Mouse (Mus musculus) telencephalon, adult 2 months (tissue): ENCODE measurements around the gene Mypn.
A peak's percentile ranks its signal among the peaks of the same experiment; 100 is the strongest.

Experiments used
- DNase-seq: peaks from one replicate; pipeline ENCODE4 v3.0.0-alpha.2; 2011; ENCODE audit warnings: low read depth, low spot score

Mypn gene

DNA sequence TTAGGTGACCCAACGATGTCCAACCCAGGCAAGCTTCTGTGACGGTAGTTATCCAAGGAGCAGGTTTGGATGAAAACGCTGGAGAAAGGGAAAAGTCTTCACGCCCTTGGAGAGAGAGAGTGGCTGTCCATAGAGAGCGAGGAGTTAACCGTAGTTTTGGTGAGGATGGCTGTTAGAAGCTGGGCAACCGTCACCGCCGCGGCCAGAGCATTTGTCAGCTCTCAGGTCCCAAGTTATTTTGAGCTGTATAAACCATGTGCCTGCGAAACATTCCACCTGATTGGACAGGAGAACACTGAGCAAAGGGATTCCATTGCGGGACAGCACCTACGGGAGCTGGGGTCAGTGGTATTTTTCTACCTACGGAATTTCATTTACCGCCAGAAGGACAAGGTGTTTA lies at the start of gene Mypn:
TSS of gene Mypn (minus strand) at position 225 of the 400 bp plus-strand sequence.
- DNase-seq: no peak

DNA sequence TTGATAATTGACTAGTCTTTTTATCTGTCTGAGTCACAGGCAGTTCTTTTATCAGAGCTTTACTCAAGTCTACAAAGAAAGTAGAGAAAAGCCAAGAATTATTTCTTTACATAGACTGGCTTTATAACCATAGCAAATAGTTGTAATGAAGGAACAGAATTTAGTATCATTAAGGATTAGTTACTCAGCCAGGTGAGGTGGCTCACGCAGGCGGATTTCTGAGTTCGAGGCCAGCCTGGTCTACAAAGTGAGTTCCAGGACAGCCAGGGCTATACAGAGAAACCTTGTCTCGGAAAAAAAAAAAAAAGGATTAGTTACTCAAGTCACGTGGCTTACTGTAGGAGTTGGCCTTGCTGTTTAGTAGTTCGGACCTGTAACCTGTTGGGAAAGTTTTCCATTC lies 44.7 kb upstream of the Mypn start:
- no peak for DNase-seq

DNA sequence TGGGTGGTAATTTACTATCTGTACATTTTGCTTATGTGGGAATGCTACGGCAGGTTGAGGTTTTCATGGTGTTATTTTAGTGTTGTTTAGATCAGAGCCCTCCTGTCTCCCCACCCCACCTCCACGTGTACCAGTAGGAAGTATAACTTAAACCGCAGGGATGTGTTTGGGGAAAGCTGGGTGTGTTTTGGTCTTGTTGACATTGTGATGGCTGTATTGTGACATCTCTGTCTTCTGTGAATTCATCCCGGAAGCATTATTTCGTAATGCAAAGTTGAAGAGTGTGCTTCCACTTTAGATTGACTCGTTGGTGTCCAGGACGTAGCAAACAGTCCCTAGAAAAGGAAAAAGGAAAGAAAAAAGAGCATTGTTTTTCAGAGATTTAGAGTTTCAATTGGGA lies 43.7 kb upstream of the Mypn start:
- no peak for DNase-seq

DNA sequence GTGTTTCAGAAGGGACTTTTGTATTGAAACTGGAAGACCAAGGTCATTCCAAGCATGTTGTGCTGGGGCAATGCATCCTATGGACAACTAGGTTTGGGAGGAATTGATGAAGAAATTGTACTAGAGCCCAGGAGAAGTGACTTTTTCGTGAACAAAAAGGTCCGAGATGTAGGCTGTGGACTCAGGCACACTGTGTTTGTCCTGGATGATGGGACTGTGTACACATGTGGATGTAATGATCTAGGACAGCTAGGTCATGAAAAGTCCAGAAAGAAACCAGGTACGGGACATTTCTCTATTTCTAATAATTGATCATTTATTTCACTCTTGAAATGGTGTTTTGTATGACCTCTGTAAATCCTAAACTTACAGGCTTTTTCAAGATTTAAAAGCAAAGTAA lies 42.1 kb upstream of the Mypn start:
- DNase-seq: no peak

DNA sequence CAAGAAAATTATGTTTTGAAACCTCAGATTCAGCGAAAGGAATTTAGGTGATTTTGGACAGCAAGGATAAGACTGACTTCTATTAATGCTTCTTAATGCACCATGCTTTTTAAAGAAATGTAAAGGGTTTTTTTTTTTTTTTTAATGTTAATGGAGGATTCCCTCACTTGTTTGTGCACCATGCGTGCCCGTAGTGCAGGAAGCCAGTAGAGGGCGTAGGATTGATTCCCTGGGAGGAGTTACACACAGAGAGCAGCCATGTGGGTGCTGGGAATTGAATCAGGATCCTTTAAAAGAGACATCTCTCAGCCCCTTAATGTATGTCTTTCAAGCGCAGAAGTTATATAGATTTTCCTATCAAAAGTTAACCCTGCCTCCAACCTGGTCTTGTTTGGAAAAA lies 41.0 kb upstream of the Mypn start:
- DNase-seq: no peak

DNA sequence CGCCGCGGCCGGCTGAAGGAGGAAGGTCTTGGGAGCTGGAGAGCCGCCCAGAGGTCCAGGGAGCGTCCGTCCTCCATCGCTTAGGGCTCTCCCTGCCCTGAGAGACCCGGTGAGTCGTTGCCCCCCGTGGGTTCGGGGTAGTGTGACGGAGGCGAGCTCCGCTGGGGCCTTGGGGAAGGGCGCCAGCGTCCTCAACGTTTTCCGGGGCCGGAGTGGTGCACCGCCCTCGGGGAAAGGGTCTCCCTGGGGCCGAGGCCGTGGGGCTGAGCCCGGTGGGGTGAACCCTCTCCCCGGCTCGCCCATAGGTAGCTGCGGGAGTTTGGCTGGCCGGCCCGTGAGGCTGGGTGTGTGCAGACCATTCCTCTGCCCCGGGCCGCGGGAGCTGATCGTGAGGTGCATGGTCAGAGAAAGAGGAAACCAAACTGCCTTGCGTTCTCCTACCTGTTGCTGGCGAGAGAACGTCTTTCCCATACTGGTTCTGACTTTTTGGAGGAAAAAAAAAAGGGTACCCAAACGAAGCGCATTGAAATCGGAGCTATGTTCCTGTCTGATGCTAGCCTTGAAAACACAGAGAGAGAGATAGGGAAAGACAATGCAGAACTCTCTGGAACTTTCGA lies 40.4 kb upstream of the Mypn start:
- DNase-seq: no peak

DNA sequence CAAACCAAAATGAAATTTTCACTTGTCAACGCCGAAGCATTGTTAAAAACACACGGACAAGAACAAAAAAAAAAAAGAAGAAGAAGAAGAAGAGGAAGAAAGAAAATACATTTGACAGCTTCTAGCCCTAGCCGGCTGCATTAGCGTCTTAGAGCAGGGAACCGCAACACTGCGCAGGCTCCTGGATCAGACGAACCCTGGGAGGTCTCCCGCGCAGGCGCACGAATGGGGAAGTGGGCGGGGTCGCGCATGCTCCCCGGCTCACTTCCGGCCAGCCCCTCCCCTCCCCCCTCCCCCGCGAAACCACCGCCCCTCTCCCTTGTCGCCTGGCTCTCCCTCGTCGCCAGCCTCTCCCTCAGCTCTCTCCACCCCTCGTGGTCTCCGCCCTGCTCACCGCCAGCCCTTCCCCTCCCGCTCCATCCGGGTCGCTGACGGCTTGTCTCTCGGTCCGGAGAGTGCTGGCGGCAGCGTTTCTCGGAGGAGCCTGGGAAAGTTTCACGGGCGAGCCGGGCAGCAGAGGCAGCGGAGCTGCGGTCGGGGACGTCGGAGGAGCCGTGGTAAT lies 39.8 kb upstream of the Mypn start, which contains the start of gene Herc4:
TSS of gene Herc4 (plus strand) at position 318 of the 562 bp plus-strand sequence.
- peak; percentile 82 for DNase-seq

DNA sequence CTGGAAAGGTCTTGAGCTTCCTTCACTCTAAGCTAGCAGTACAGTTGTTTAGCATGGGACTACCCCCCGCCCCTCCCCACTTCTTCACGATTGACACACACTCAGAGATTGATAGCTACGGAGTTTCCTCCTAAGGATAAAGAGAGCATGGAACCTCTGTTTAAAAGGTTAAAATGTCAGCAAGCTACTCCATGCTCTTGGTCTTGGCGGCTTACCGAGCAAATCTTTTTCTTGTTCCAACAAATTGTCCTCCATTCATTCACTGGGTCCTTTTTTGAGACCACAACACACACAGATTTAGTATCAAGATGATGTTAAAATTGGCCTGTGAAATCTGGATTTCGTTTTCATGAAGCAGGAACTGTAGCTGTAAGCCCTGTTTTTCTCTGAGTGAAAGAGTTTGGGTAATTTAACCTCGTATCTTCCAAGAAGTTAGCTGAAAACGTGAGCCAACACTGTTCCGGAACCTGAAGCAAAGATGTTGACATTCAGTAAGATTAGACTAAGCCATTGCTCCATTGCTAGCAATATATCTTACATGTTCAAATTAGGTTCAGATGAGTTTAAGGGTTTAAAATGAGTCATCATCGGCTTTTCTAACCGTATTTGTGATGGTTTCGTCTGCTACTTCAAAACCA lies 39.2 kb upstream of the Mypn start:
- peak; percentile 21 for DNase-seq

DNA sequence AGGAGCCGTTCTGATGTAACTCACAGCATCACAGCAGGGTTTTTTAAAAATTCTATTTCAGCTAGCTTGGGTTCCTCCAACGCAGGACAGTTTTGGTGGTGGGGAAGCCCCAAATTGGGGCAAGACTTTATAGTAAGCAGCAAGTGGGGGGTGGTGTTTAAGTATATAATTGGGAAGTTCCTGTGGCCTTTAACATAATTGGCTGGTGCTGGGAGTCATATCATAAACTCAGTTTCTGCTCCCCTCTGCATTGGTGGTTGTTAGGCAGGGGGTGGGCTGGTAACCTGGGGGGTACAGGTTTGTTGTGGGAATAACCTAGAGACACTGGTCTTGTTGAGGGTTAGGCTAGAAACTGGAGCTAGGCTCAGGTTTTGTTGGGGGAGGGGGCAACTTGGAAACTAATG lies 37.1 kb upstream of the Mypn start:
- DNase-seq: no peak

DNA sequence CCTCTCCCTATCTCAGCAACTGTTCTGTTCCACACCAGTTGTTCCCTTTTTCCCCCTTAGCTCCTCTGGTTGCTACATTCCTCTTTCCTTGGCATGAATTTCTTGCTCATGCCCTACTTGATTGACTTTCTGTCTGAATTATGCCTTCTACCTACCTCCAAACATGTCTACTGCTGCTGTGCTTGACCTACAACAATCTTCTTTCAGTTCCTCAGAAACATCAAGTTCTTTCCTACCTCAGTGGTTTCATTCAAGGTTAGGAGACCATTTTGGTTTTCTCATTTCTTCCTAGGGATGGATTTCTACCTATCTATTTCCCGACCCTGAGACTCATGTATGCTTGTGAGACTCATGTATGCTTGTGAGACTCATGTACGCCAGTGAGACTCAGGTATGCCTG lies 36.1 kb upstream of the Mypn start:
- no peak for DNase-seq

DNA sequence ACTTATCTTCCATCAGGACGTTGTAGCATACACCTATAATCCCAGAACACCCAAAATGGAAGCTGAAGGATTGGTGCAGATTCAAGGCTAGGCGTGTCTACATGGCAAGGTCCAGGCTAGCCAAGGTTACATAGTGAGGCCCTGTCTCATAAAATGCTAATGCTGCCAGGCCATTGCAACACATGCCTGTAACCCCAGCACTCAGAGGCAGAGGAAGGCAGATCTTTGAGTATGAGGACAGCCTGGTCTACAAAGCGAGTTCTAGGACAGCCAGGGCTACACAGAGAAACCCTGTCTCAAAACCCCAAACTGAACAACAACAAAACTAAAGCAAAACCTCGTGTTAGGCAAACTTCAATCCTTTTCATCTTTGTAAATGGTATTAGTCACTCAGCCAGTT lies 34.3 kb upstream of the Mypn start:
- no peak for DNase-seq

DNA sequence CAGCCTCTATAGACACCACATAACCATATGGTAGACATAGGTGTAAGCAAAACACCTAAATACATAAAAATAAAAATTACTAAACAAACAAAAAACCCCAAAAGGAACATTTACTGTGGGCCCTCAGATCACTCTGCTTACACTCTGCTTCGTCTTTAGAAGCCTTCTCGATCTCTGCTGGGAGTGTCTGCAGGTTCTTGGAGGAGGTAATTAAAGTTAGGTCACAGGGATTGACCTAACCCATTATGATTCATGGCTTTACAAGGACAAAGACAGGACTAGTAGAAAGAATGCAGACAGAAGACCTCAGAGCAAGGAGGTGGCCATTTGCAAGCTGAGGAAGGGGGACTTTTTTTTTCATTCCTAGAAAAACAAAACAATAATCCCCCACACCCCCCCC lies 33.5 kb upstream of the Mypn start:
- DNase-seq: no peak

DNA sequence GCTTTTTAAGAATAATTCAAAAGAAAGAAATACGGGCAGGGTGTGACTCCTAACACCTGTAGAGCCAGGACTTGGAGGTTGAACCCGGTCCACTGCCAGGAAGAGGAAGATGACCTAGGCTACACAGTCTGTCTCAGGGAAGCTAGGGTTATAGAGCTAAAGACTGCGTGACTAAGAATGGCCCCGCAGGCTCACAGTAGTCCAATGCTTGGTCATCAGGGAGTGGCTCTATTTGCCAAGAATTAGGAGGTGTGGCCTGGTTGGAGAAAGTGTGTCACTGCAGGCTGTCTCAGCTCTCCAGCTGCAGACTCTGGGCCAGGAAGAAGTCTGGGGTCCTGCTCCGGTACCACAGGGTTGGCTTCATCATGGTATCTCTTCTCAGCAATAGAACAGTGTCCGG lies 32.9 kb upstream of the Mypn start:
- DNase-seq: no peak

DNA sequence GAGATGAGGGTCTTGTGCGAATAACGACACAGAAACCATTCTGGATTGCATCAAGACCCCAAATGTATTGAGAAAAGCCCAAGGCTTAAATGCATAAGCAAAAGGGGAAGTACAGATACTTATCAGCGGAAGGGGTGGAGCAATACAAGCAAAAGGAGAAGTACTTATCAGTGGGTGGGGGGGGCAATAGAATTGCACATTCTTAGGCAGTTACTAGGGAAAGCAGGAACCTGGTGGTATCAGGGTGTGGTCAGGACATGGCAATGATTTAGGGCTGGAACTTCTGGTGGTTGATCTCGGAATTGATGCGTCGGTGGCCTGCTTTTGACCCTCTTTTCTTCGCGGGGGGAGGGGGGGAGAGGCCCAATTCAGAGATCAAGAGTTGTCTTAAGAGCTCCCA lies 32.1 kb upstream of the Mypn start:
- DNase-seq: no peak

DNA sequence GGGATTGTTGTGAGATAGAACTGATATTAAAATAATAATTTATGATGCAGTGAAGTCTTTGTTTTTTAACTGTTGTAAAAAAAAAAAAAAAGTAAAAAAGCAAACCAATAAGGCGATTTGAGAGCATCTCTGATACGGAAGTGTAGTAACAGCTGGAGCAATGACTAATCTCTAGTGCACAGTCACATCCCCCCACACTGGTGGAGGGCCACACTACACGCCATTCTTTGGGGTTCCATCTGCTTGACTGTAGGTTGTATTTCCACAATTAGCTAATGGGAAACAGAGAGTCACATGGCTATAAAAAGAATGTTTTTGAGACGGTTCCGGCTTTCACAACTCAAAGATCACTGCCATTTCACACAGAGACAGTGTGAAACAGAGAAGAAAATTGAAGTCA lies 30.4 kb upstream of the Mypn start:
- peak; percentile 51 for DNase-seq

DNA sequence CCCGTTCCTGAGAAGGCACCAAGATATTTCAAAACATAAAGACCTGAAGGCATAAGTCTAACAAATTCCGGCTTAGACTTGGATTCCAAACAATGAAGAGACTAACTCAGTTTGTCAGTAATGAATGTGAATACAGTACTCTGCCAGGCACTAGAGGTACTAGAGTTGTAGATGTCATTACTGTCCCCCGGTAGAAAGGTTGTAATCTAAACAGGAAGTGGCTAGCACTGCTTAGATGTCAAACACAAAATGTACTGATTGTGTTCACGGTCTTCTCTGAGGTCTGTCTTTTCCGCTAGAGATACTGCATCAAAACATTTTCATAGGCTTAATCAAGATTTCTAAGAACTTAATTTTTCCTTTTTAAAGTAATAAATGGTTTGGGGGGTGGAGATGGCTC lies 27.9 kb upstream of the Mypn start:
- no peak for DNase-seq

DNA sequence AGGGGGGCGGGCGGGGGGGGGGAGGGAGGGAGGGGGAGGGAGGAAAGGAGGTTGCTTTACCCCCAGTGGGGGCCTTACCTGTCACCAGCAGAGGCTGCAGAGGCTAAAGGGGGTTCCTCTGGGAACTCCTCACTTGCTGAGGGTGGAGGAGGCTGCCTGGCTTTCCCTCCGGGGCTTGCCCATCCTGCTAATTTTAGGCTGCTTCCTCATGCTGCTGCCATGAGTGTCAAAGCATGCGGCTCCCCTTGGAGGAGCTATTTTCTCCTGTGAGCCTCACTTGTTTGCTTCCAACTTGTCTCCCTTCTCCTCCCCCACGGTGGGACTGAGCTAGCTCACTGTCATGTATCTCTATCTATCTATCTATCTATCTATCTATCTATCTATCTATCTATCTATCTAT lies 27.1 kb upstream of the Mypn start:
- DNase-seq: peak; percentile 43

DNA sequence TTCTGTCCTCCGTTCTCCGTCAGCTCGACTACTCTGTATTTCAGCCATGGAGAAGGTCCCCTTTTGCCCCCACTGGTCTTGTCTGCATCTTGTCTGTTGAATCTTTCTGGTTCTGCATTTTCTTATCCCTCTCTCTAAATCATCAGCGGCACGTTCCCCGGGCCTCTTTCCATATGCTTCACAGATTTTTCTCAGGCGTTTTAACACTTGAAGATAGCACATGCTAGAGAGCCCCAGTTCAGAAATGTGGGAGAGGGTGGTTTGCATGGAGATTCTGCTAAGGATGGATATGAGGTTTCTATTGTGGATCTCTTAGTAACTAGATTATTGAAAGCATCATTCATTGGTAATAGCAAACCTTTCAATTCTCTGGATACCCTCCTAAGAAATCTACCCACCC lies 26.5 kb upstream of the Mypn start:
- peak; percentile 55 for DNase-seq

DNA sequence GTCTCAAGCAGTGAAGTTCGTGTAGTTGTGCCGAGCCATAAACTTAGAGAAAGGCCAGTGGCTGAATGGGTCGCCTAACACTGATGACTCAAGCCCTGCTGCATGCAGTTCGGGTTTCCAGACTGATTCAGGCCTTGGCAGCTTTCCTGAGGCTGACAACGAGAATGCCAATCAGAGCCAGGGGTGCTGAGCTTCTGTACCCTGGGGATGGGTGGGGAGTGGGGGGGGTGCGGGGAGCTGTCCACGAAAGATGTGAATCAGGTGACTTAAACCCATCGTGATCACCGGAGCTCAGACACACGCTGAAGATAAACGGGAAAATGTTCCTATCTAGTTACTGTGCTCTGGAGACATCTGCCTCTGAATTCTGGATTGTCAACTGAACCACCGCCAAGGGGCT lies 20.6 kb upstream of the Mypn start:
- no peak for DNase-seq

DNA sequence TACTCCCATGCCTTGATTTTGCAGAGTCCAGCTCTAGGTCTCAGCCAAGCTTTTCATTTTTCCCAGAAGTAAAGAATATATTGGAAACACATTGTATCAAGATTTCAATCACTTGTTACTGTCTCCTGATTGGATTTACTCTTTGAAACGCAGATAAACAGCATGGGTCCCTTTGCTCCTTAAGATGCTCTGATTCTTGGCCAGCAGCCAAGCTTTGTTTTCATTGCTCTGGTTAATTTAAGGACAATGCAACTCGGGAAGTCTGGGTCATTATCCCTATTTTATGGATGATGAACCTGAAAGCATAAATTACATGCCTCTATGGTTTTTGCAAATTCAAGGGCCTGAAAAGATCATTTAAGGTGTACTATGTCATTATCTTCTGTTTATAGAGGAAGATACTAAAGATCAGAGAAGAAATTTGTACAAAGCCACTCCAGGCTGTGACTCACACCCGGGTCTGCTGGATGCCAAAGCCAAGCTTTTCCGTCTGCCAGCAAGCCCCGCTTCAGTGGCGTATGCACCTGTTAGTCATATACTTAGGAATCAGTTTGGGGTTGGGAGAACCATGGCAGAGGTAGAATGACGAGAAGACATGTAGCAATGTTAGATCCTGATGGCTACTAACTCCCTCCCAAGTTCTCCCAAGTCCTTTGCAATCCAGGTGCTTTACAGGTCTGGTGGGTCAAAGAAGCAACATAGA lies 17.5 kb upstream of the Mypn start:
- DNase-seq: no peak

DNA sequence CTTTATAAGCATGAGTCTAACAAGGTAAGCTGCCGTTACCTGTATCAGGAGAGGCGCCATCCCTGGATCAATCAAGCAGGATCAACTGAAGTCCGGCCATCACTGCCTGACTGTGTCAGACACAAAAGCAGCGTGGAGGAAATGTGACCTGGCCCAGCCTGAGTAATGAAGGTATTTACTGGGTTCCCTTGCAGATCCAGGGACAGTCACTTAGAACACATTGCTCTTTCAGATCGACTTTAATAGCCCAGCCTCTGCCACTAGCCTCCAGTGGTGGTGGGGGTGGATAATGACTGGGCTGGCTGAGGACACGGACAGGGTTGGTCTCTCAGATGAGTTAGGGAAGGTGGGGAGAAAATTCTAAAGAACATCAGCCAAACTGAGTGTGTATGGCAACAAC lies 5.1 kb upstream of the Mypn start:
- DNase-seq: no peak

DNA sequence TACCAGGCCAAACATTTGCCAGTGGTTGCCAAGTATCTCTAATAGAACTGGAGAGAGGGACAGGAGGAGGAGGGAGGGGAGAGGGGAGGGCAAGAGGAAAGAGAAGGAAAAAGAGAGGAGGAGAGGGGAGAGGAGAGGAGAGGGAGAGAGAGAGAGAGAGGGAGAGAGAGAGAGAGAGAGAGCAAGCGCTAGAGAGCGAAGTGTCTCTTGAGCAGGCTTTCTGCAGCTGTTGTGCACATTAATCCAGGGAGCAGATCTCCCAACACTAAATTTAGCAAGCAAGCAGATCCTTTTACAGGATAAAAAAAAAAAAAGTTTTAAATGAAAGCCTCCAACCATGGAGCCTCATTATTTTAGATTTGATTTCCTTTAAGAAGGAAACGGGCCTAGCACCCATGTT lies 750 bp downstream of the Mypn start:
- DNase-seq: peak; percentile 22

DNA sequence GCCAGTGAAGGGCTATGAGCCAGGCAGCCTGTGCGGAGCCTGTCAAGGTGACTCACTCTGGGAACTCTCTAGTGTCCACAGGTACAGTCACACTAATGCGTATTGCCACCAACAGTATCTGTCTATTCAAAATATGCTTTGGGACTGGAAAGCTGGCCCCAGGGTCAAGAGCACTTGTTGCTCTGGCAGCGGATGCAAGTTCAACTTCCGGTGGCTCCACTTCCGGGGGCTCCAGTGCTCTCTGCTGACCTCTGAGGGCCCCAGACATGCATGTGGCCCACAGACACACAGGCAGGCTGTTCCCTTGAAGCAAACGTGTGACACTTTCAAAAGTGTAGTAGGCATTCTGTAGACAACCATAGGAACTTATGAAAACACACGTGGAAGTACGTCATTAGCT lies 2.2 kb downstream of the Mypn start:
- DNase-seq: no peak
